Mouse (Mus musculus): Measurements from ENCODE around the gene Hoga1. TPM values are rescaled to one million over a fixed set of nuclear protein-coding genes. Genes with fewer than 3 reads are reported as not detected.

Hoga1 gene
- polyA plus RNA-seq, 1 experiment = 3.3 TPM

DNA sequence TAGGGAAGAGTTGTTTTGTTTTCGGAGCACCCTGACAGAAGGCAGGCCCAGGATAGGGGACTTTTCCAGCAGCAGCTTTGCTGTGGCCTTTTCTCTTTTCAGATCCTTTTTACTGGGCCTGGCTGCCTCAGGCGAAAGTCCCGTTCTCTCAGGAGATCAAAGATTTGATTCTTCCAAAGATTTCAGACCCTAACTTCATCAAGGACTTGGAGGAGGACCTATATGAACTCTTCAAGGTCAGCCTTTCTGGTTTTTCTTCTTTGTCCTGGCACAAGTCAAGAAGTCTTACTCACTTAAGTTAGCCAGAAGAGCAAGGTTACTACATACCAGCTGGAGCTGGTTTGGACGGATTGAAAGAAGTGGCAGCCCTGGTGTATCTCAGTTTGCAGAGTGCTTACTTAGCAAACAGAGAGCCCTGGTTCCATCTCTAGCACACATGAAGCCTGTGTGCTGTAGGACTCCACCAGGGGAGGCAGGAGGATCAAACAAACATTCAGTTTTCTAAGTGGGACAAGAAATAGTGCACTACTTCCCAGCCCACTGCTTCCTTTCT, 70.4 kb downstream of the Hoga1 start:
- Histone ChIP-seq H3K4me1 (ENCODE audit: control insufficient read depth, insufficient read depth, insufficient read length, low read length) (0 out of 2 replicates have a peak, but pooled peaks cover 2% of the 10 kb centered on the region), H3K27ac (replicated peaks; ENCODE audit: low read depth, low read length) (no peak overlapping the region), H3K4me3 (ENCODE audit: insufficient read depth, low read depth, low read length) (no peak overlapping the region)

GRCm38 (mm10) chr19:42118142-42118541, 72.7 kb downstream of the Hoga1 start:
- Histone ChIP-seq H3K27ac (replicated peaks; ENCODE audit: low read depth, low read length) (no peak overlapping the region), H3K4me3 (ENCODE audit: insufficient read depth, low read depth, low read length) (no peak overlapping the region)

DNA sequence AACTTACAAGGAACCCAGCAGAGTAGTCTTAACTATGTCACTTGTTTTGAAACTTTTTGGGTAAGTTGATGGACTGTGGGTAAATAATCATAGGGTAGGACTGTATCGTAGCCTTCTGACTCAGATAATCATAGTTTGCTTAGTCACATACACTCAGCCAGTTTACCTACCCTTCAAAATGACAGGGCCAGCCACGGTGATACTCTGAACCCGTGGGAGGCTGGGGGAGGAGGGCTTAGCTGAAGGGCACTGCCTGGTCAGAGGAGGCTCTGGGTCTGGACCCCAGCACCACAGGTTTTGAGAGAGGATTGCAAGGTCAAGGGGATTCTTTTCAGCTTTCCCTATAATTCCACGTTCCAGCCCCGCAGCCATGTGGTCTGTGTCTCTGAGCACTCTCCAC, 73.2 kb downstream of the Hoga1 start:
- no peak overlapping the region for H3K4me3 ChIP-seq (ENCODE audit: insufficient read depth, low read depth, low read length)
- H3K27ac ChIP-seq (replicated peaks; ENCODE audit: low read depth, low read length) = no peak overlapping the region
- no peaks in the 10 kb centered on the region for H3K4me1 ChIP-seq (ENCODE audit: control insufficient read depth, insufficient read depth, insufficient read length, low read length)

More at GRCm38 (mm10) chr19:42118142-42118541, 72.7 kb downstream of the Hoga1 start:
- no peaks in the 10 kb centered on the region for H3K4me1 ChIP-seq (ENCODE audit: control insufficient read depth, insufficient read depth, insufficient read length, low read length)

DNA sequence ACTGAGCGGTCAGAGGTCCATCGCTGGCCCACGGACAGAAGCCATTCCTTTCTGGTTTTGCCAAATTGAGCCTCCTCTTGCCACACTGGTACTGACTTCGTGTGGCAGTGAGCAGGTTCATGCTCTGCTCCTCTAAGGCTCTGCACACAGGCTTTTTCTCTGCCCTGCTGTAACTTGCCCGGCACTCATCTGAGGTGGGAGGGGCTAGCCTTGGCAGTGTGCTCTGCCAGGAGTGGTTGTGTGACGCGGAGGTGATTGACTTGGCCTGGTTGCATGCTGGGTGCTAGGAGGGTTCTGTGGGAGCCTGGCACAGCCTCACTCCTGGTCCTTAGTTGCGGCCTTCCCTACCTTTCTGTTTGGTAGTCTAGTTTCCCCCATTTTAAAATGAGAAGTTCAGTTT, 75.0 kb downstream of the Hoga1 start:
- no peak overlapping the region for H3K27ac ChIP-seq (replicated peaks; ENCODE audit: low read depth, low read length)

More for the DNA sequence above, 75.0 kb downstream of the Hoga1 start:
- no peak overlapping the region for H3K4me3 ChIP-seq (ENCODE audit: insufficient read depth, low read depth, low read length)
- H3K4me1 ChIP-seq (ENCODE audit: control insufficient read depth, insufficient read depth, insufficient read length, low read length) = no peaks in the 10 kb centered on the region

Other genes with a start within 250 kb of the Hoga1 start
- gene Arhgap19, start 243.6 kb upstream of the Hoga1 start, polyA plus RNA-seq (2012; ENCODE audit: insufficient read depth, insufficient read length, missing spikeins) = 2.5 and 2.8 TPM in 2 replicates
- 5.3 and 6.0 TPM in 2 replicates for gene Frat1, start 215.6 kb upstream of the Hoga1 start, polyA plus RNA-seq (2012; ENCODE audit: insufficient read depth, insufficient read length, missing spikeins)
- gene Frat2, start 197.5 kb upstream of the Hoga1 start, polyA plus RNA-seq (2012; ENCODE audit: insufficient read depth, insufficient read length, missing spikeins) = 1.3 and 2.1 TPM in 2 replicates
- 3.3 and 3.6 TPM in 2 replicates for gene Rrp12, start 149.4 kb upstream of the Hoga1 start, polyA plus RNA-seq (2012; ENCODE audit: insufficient read depth, insufficient read length, missing spikeins)
- 903 and 992 TPM in 2 replicates for gene Pgam1, start 133.7 kb upstream of the Hoga1 start, polyA plus RNA-seq (2012; ENCODE audit: insufficient read depth, insufficient read length, missing spikeins)
- gene Exosc1, start 112.2 kb upstream of the Hoga1 start, polyA plus RNA-seq (2012; ENCODE audit: insufficient read depth, insufficient read length, missing spikeins) = 21.6 and 24.3 TPM in 2 replicates
- 6.6 and 10.9 TPM in 2 replicates for gene Zdhhc16, start 112.1 kb upstream of the Hoga1 start, polyA plus RNA-seq (2012; ENCODE audit: insufficient read depth, insufficient read length, missing spikeins)
- 8.6 and 9.6 TPM in 2 replicates for gene Mms19, start 64.5 kb upstream of the Hoga1 start, polyA plus RNA-seq (2012; ENCODE audit: insufficient read depth, insufficient read length, missing spikeins)
- gene Ubtd1, start 63.8 kb upstream of the Hoga1 start, polyA plus RNA-seq (2012; ENCODE audit: insufficient read depth, insufficient read length, missing spikeins) = 8.4 and 9.0 TPM in 2 replicates
- 2.1 and 3.2 TPM in 2 replicates for gene Ankrd2, start 9.6 kb upstream of the Hoga1 start, polyA plus RNA-seq (2012; ENCODE audit: insufficient read depth, insufficient read length, missing spikeins)
- not detected in 2 replicates for gene 4933411K16Rik, start 6.6 kb downstream of the Hoga1 start, polyA plus RNA-seq (2012; ENCODE audit: insufficient read depth, insufficient read length, missing spikeins)
- gene Morn4, start 40.7 kb downstream of the Hoga1 start, polyA plus RNA-seq (2012; ENCODE audit: insufficient read depth, insufficient read length, missing spikeins) = 0.63 TPM in 1 of 2 replicates, not detected in the other
- 14.4 and 21.6 TPM in 2 replicates for gene Pi4k2a, start 44.9 kb downstream of the Hoga1 start, polyA plus RNA-seq (2012; ENCODE audit: insufficient read depth, insufficient read length, missing spikeins)
- 12.6 and 16.8 TPM in 2 replicates for gene Avpi1, start 83.4 kb downstream of the Hoga1 start, polyA plus RNA-seq (2012; ENCODE audit: insufficient read depth, insufficient read length, missing spikeins)
- gene Marveld1, start 101.8 kb downstream of the Hoga1 start, polyA plus RNA-seq (2012; ENCODE audit: insufficient read depth, insufficient read length, missing spikeins) = 33.6 and 41.9 TPM in 2 replicates
- gene Zfyve27, start 118.3 kb downstream of the Hoga1 start, polyA plus RNA-seq (2012; ENCODE audit: insufficient read depth, insufficient read length, missing spikeins) = 11.3 and 12.7 TPM in 2 replicates
- 2.8 and 4.7 TPM in 2 replicates for gene Sfrp5, start 156.6 kb downstream of the Hoga1 start, polyA plus RNA-seq (2012; ENCODE audit: insufficient read depth, insufficient read length, missing spikeins)
- 1.0 and 2.7 TPM in 2 replicates for gene Golga7b, start 202.0 kb downstream of the Hoga1 start, polyA plus RNA-seq (2012; ENCODE audit: insufficient read depth, insufficient read length, missing spikeins)

All from brown adipose tissue, adult 24 weeks (tissue).